Mouse (Mus musculus) hindbrain, embryonic 16.5 days (tissue): ENCODE measurements around the gene Zc3h12d. TPM values are rescaled to one million over a fixed set of nuclear protein-coding genes. Genes with fewer than 3 reads are reported as not detected.
"Not testable (repeated sequence)": the region's sequence is repeated elsewhere in the genome, so short reads cannot be mapped to it uniquely, and the experiment has no call there.

Experiments
- ATAC-seq: fragments of 200-750 bp; cut with Nextera tagmentation; 2 replicates; pipeline ENCODE4 v1.8.0; 2017; ENCODE audit warnings: moderate TSS enrichment, moderate library complexity
- H3K27ac ChIP-seq: fragments of 300-500 bp; sonication (generic); 2 replicates; pipeline ENCODE4 v1.5.1; 2014; ENCODE audit warnings: low read depth, mild to moderate bottlenecking, control low read depth, low read length, moderate library complexity
- H3K27me3 ChIP-seq: fragments of 300-500 bp; sonication (generic); replicated peaks from 2 replicates; pipeline ENCODE4 v1.6.1; 2014; ENCODE audit warnings: low read length; ENCODE audit not compliant: control insufficient read depth, insufficient read depth
- H3K36me3 ChIP-seq: fragments of 300-500 bp; sonication (generic); 2 replicates; pipeline ENCODE4 v1.6.1; 2014; ENCODE audit warnings: mild to moderate bottlenecking, low read length, moderate library complexity, mixed read lengths; ENCODE audit not compliant: control insufficient read depth, insufficient read depth
- H3K4me1 ChIP-seq: fragments of 300-500 bp; sonication (generic); 2 replicates; pipeline ENCODE4 v1.6.1; 2014; ENCODE audit warnings: low read depth, low read length; ENCODE audit not compliant: control insufficient read depth, insufficient read depth
- H3K4me2 ChIP-seq: fragments of 300-500 bp; sonication (generic); 2 replicates; pipeline ENCODE4 v1.6.1; 2014; ENCODE audit warnings: mild to moderate bottlenecking, low read length, control low read depth, moderate library complexity
- H3K4me3 ChIP-seq: fragments of 300-500 bp; sonication (generic); 2 replicates; pipeline ENCODE4 v1.5.1; 2014; ENCODE audit warnings: mild to moderate bottlenecking, low read length, control low read depth, moderate library complexity
- H3K9ac ChIP-seq: fragments of 300-500 bp; sonication (generic); 2 replicates; pipeline ENCODE4 v1.6.1; 2014; ENCODE audit warnings: low read depth, mild to moderate bottlenecking, control low read depth, low read length, moderate library complexity
- H3K9me3 ChIP-seq: fragments of 300-500 bp; sonication (generic); 2 replicates; pipeline ENCODE4 v1.6.1; 2014; ENCODE audit warnings: mild to moderate bottlenecking, low read length, moderate library complexity; ENCODE audit not compliant: control insufficient read depth
- WGBS: fragments of 180-500 bp; shearing (Covaris S2); extraction: QIAGEN DNeasy Blood & Tissue Kit; methylation state at CpG from one replicate; pipeline ENCODE4 v1.1.7; 2014; 5-methylcytosine and 5-hydroxymethylcytosine counted together
- polyA plus RNA-seq: library from polyadenylated mRNA; unstranded; fragments of >200 nt; fragmentation: Nextera tagmentation; extraction: Ambion mirVana; gene quantifications from 2 replicates; pipeline ENCODE4 v1.2.1, GENCODE M21; 2015

Zc3h12d gene
- polyA plus RNA-seq, 1 experiment from 2014 or later, result 0.21 TPM

GRCm38 (mm10) chr10:7864184-7864583, 31.9 kb downstream of the Zc3h12d start:
- Histone ChIP-seq H3K4me3 (no peak overlapping the region), H3K4me2 (no peak overlapping the region), H3K9ac (no peak overlapping the region), H3K9me3 (no peaks in the 10 kb centered on the region), H3K27me3 (peaks cover 6% of the 10 kb centered on the region), H3K27ac (no peak overlapping the region), H3K36me3 (no peaks in the 10 kb centered on the region), H3K4me1 (peaks cover 6% of the 10 kb centered on the region)
- 74% methylated on average over 6 of the region's 6 CpGs for WGBS
- ATAC-seq, result no peak

GRCm38 (mm10) chr10:7864806-7865205, 32.5 kb downstream of the Zc3h12d start:
- Histone ChIP-seq H3K27ac (no peak overlapping the region), H3K9ac (no peak overlapping the region), H3K27me3 (peaks cover 6% of the 10 kb centered on the region), H3K4me2 (no peak overlapping the region), H3K9me3 (no peaks in the 10 kb centered on the region), H3K4me1 (peaks cover 6% of the 10 kb centered on the region), H3K4me3 (no peak overlapping the region), H3K36me3 (no peaks in the 10 kb centered on the region)
- WGBS, result 75% methylated on average over 3 of the region's 3 CpGs
- no peak for ATAC-seq

- Histone ChIP-seq H3K9ac (peak overlapping the region; percentile 66), H3K4me1 (peaks cover 6% of the 10 kb centered on the region), H3K27ac (no peak overlapping the region), H3K4me3 (peak overlapping the region; percentile 42), H3K4me2 (peak overlapping the region; percentile 74), H3K9me3 (no peaks in the 10 kb centered on the region), H3K27me3 (peaks cover 6% of the 10 kb centered on the region), H3K36me3 (no peaks in the 10 kb centered on the region)
- WGBS, result 18% methylated on average over 50 of the region's 50 CpGs
- peak; percentile 56; the same call in 1 of the 2 replicates for ATAC-seq
Observed at GRCm38 (mm10) chr10:7866762-7867665, 34.7 kb downstream of the Zc3h12d start.

- H3K4me2 ChIP-seq, result peak overlapping the region; percentile 74
- H3K4me1 ChIP-seq, result peaks cover 6% of the 10 kb centered on the region
- H3K9ac ChIP-seq, result peak overlapping the region; percentile 66
- H3K36me3 ChIP-seq, result no peaks in the 10 kb centered on the region
- peaks cover 6% of the 10 kb centered on the region for H3K27me3 ChIP-seq
- ATAC-seq, result peak; percentile 38; the same call in 1 of the 2 replicates
- H3K27ac ChIP-seq, result no peak overlapping the region
- H3K9me3 ChIP-seq, result no peaks in the 10 kb centered on the region
- WGBS, result 17% methylated on average over 20 of the region's 21 CpGs
- peak overlapping the region; percentile 42 for H3K4me3 ChIP-seq
Observed at GRCm38 (mm10) chr10:7867666-7868030, 35.4 kb downstream of the Zc3h12d start.

- Histone ChIP-seq H3K27ac (no peak overlapping the region), H3K4me3 (no peak overlapping the region), H3K36me3 (no peaks in the 10 kb centered on the region), H3K4me2 (no peak overlapping the region), H3K27me3 (peaks cover 6% of the 10 kb centered on the region), H3K9me3 (no peaks in the 10 kb centered on the region), H3K9ac (no peak overlapping the region), H3K4me1 (peaks cover 6% of the 10 kb centered on the region)
- 57% methylated on average over 8 of the region's 8 CpGs for WGBS
- no peak for ATAC-seq
Observed at GRCm38 (mm10) chr10:7869746-7870145, 37.5 kb downstream of the Zc3h12d start.

- WGBS, result 66% methylated on average over 11 of the region's 11 CpGs
- no peak overlapping the region for H3K4me3 ChIP-seq
Observed at GRCm38 (mm10) chr10:7870571-7871315, 38.5 kb downstream of the Zc3h12d start.

GRCm38 (mm10) chr10:7871381-7872020, 39.2 kb downstream of the Zc3h12d start:
- no peak overlapping the region for H3K9ac ChIP-seq
- H3K27me3 ChIP-seq, result peaks cover 5% of the 10 kb centered on the region
- 87% methylated on average over 5 of the region's 5 CpGs for WGBS
- H3K4me3 ChIP-seq, result no peak overlapping the region
- H3K36me3 ChIP-seq, result no peaks in the 10 kb centered on the region
- no peak overlapping the region for H3K27ac ChIP-seq
- H3K9me3 ChIP-seq, result no peaks in the 10 kb centered on the region
- H3K4me1 ChIP-seq, result peaks cover 6% of the 10 kb centered on the region
- ATAC-seq, result no peak
- no peak overlapping the region for H3K4me2 ChIP-seq

More at GRCm38 (mm10) chr10:7870571-7871315, 38.5 kb downstream of the Zc3h12d start:
- ATAC-seq, result no peak
- Histone ChIP-seq H3K4me1 (peaks cover 6% of the 10 kb centered on the region), H3K27me3 (peaks cover 6% of the 10 kb centered on the region), H3K9me3 (no peaks in the 10 kb centered on the region), H3K9ac (no peak overlapping the region), H3K36me3 (no peaks in the 10 kb centered on the region), H3K27ac (no peak overlapping the region), H3K4me2 (no peak overlapping the region)

GRCm38 (mm10) chr10:7874194-7874593, 41.9 kb downstream of the Zc3h12d start:
- Histone ChIP-seq H3K4me2 (no peak overlapping the region), H3K4me3 (no peak overlapping the region), H3K27ac (no peak overlapping the region), H3K9me3 (no peaks in the 10 kb centered on the region), H3K4me1 (no peaks in the 10 kb centered on the region), H3K9ac (no peak overlapping the region), H3K36me3 (no peaks in the 10 kb centered on the region), H3K27me3 (no peaks in the 10 kb centered on the region)
- ATAC-seq, result no peak
- 73% methylated on average over 7 of the region's 7 CpGs for WGBS

- not testable (repeated sequence) for ATAC-seq, H3K9me3 ChIP-seq, H3K27me3 ChIP-seq, H3K27ac ChIP-seq, H3K36me3 ChIP-seq, H3K4me1 ChIP-seq, H3K4me2 ChIP-seq, H3K9ac ChIP-seq, H3K4me3 ChIP-seq
- WGBS, result 93% methylated on average over 3 of the region's 3 CpGs
Observed at GRCm38 (mm10) chr10:7880283-7880682, 48.0 kb downstream of the Zc3h12d start.
